Mouse (Mus musculus) liver, embryonic 14.5 days (tissue): ENCODE results near the gene Mzf1.

Experiments used
- CTCF ChIP-seq: IDR thresholded peaks from 2 replicates; pipeline ENCODE4 v1.5.1; 2016; ENCODE audit warnings: antibody characterized with exemption, low read depth, control low read depth
- EP300 ChIP-seq: IDR thresholded peaks from 2 replicates; pipeline ENCODE4 v1.6.1; 2016; ENCODE audit warnings: antibody characterized with exemption, low read depth

- TF ChIP-seq CTCF (no peak), EP300 (no peak)
These were observed 21.0 kb downstream of the Mzf1 start for GRCm38 (mm10) chr7:13033451-13034147.
